Mouse (Mus musculus) liver, postnatal 0 days (tissue): ENCODE measurements at regions not wholly inside any gene's neighbourhood (a gene's known extent, or its start where the extent isn't known, plus 50 kb on each side); places are given as distances from the start of the nearest gene placed in this dataset.

Experiments used
- CTCF ChIP-seq: sonication (generic); IDR thresholded peaks from 2 replicates; pipeline ENCODE4 v1.5.1; 2016; ENCODE audit warnings: antibody characterized with exemption, low read depth
- EP300 ChIP-seq: IDR thresholded peaks from 2 replicates; pipeline ENCODE4 v1.6.1; 2016; ENCODE audit warnings: antibody characterized with exemption, low read depth, mild to moderate bottlenecking

- TF ChIP-seq CTCF: no peak
- TF ChIP-seq EP300: no peak
Measured at GRCm38 (mm10) chr10:111574812-111575211, 68.7 kb downstream of the Phlda1 start.
